Mouse (Mus musculus) embryonic facial prominence, embryonic 11.5 days (tissue): ENCODE data around the gene Man1a. TPM values are rescaled to one million over a fixed set of nuclear protein-coding genes. Genes with fewer than 3 reads are reported as not detected.

ENCODE experiments used
- ATAC-seq: fragments of 200-750 bp; cut with Nextera tagmentation; replicated peaks from 2 replicates; pipeline ENCODE4 v1.8.0; 2017; ENCODE audit warnings: low read depth; ENCODE audit not compliant: insufficient number of reproducible peaks, low FRiP score, low TSS enrichment
- DNase-seq: peaks from one replicate; pipeline ENCODE4 v3.0.0-alpha.2; 2015; ENCODE audit warnings: low spot score
- H3K27ac ChIP-seq: fragments of 300-500 bp; sonication (generic); replicated peaks from 2 replicates; pipeline ENCODE4 v1.5.1; 2014; ENCODE audit warnings: mild to moderate bottlenecking, low read depth, low read length, control low read depth
- H3K27me3 ChIP-seq: fragments of 300-500 bp; sonication (generic); 2 replicates; pipeline ENCODE4 v1.6.1; 2014; ENCODE audit warnings: mild to moderate bottlenecking, low read length, moderate library complexity, mixed read lengths; ENCODE audit not compliant: control insufficient read depth, insufficient read depth
- H3K36me3 ChIP-seq: fragments of 300-500 bp; sonication (generic); replicated peaks from 2 replicates; pipeline ENCODE4 v1.6.1; 2014; ENCODE audit warnings: low read depth, mild to moderate bottlenecking, low read length, moderate library complexity, mixed read lengths; ENCODE audit not compliant: control insufficient read depth, insufficient read depth
- H3K4me1 ChIP-seq: fragments of 300-500 bp; sonication (generic); 2 replicates; pipeline ENCODE4 v1.6.1; 2014; ENCODE audit warnings: low read length, mixed read lengths; ENCODE audit not compliant: control insufficient read depth, insufficient read depth
- H3K4me2 ChIP-seq: fragments of 300-500 bp; sonication (generic); 2 replicates; pipeline ENCODE4 v1.6.1; 2014; ENCODE audit warnings: low read depth, mild to moderate bottlenecking, control low read depth, low read length, moderate library complexity
- H3K4me3 ChIP-seq: fragments of 300-500 bp; sonication (generic); 2 replicates; pipeline ENCODE4 v1.5.1; 2014; ENCODE audit warnings: low read depth, low read length, control low read depth
- H3K9ac ChIP-seq: fragments of 300-500 bp; sonication (generic); replicated peaks from 2 replicates; pipeline ENCODE4 v1.6.1; 2014; ENCODE audit warnings: mild to moderate bottlenecking, control low read depth, low read length
- H3K9me3 ChIP-seq: fragments of 300-500 bp; sonication (generic); replicated peaks from 2 replicates; pipeline ENCODE4 v1.6.1; 2016; ENCODE audit warnings: mild to moderate bottlenecking, low read length, inconsistent platforms, mixed read lengths; ENCODE audit not compliant: control insufficient read depth
- WGBS: fragments of 180-500 bp; shearing (Covaris S2); extraction: QIAGEN DNeasy Blood & Tissue Kit; methylation state at CpG from one replicate; pipeline ENCODE4 v1.1.7; 2014; 5-methylcytosine and 5-hydroxymethylcytosine counted together
- polyA plus RNA-seq: library from polyadenylated mRNA; unstranded; fragments of >200 nt; fragmentation: Nextera tagmentation; extraction: Ambion mirVana; gene quantifications from 2 replicates; pipeline ENCODE4 v1.2.1, GENCODE M21; 2014

Gene Man1a
- polyA plus RNA-seq, 1 experiment from 2014 or later, result 3.1 TPM

GRCm38 (mm10) chr10:54089923-54090322, 13.5 kb upstream of the Man1a start:
- Histone ChIP-seq H3K36me3 (no peaks in the 10 kb centered on the region), H3K9ac (no peak overlapping the region), H3K4me1 (no peaks in the 10 kb centered on the region), H3K9me3 (no peaks in the 10 kb centered on the region), H3K27me3 (no peaks in the 10 kb centered on the region), H3K4me3 (no peak overlapping the region), H3K27ac (no peak overlapping the region), H3K4me2 (no peak overlapping the region)
- WGBS, result 92% methylated on average over 6 of the region's 6 CpGs
- no peak for DNase-seq
- ATAC-seq, result no peak

- no peak overlapping the region for H3K4me2 ChIP-seq
- ATAC-seq, result no peak
- H3K9me3 ChIP-seq, result no peaks in the 10 kb centered on the region
- no peak for DNase-seq
- no peaks in the 10 kb centered on the region for H3K27me3 ChIP-seq
- H3K4me1 ChIP-seq, result no peaks in the 10 kb centered on the region
- 92% methylated on average over 3 of the region's 3 CpGs for WGBS
- no peaks in the 10 kb centered on the region for H3K36me3 ChIP-seq
- no peak overlapping the region for H3K4me3 ChIP-seq
- no peak overlapping the region for H3K9ac ChIP-seq
- no peak overlapping the region for H3K27ac ChIP-seq
Measured at GRCm38 (mm10) chr10:54087346-54087745, 10.9 kb upstream of the Man1a start.

DNA sequence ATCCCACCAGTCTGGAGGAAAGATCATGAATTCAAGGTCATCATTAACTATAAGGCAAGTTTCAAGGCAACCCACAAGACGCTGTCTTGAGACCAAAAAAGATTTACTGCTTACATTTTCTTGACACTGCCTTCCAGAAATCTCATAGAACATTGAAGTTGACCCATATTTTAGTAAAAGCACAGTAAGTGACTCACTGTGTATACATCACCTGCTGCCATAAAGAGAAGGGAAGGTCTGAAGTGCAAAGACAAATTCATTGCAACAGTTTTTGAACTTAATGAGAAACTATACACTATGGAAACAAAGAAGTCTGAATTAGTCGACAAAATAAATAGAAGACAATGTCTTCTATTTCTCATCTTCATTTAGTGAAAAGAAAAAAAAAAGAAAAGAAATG, 8.7 kb upstream of the Man1a start:
- Histone ChIP-seq H3K4me1 (no peaks in the 10 kb centered on the region), H3K9me3 (no peaks in the 10 kb centered on the region), H3K4me2 (no peak overlapping the region), H3K4me3 (no peak overlapping the region), H3K36me3 (no peaks in the 10 kb centered on the region), H3K9ac (no peak overlapping the region), H3K27ac (no peak overlapping the region), H3K27me3 (no peaks in the 10 kb centered on the region)
- ATAC-seq (no peak), DNase-seq (no peak)
- 82% methylated on average over 2 of the region's 2 CpGs for WGBS

- H3K27me3 ChIP-seq, result no peaks in the 10 kb centered on the region
- 48% methylated on average over 3 of the region's 3 CpGs for whole genome bisulfite sequencing
Measured at GRCm38 (mm10) chr10:54077005-54077404, 596 bp upstream of the Man1a start.

DNA sequence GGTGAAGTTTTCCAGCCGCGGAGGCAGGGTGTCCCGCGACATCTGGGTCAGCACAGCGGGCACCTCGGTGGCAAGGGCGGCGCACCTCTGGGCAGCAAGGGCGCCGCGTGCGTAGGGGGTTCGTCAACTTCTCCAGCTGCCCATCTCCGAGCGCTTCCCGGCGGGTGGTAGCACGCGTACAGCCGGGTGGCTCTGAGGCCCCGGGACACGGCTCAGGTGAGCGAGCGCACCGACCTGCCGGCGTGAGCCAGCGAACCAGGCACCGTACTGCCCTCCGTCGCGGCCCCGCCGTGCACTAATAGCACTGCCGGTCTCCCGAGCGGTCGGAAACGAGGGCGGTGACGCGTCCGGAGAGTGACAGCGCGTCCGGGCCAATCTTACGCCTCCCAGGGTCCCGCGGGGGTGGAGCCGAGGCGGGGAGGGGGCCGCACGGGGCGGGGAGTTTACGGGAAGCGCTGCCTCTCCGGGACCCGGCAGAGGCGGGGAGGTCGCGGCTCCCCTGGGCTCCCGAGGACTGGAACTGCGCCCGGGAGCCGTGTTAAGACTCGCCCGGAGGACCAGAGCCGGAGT, 883 bp downstream of the Man1a start:
- Histone ChIP-seq H3K4me2 (peak overlapping the region; percentile 99), H3K9ac (peak overlapping the region; percentile 51), H3K36me3 (no peaks in the 10 kb centered on the region), H3K27me3 (no peaks in the 10 kb centered on the region), H3K4me1 (no peaks in the 10 kb centered on the region; the same call in 1 of the 2 replicates), H3K9me3 (no peaks in the 10 kb centered on the region), H3K4me3 (peak overlapping the region; percentile 74), H3K27ac (no peak overlapping the region)
- ATAC-seq, result peak; percentile 97
- under 1% methylated on average over 48 of the region's 68 CpGs for WGBS
- peak; percentile 91 for DNase-seq

More at GRCm38 (mm10) chr10:54077005-54077404, 596 bp upstream of the Man1a start:
- Histone ChIP-seq H3K36me3 (no peaks in the 10 kb centered on the region), H3K4me3 (no peak overlapping the region), H3K27ac (no peak overlapping the region), H3K9ac (no peak overlapping the region), H3K9me3 (no peaks in the 10 kb centered on the region), H3K4me1 (no peaks in the 10 kb centered on the region; the same call in 1 of the 2 replicates), H3K4me2 (no peak overlapping the region)
- ATAC-seq, result no peak
- no peak for DNase-seq

GRCm38 (mm10) chr10:54074609-54075421, 1.6 kb downstream of the Man1a start:
- DNase-seq (peak; percentile 57), ATAC-seq (peak; percentile 45)
- Histone ChIP-seq H3K9ac (peak overlapping the region; percentile 51), H3K4me2 (peak overlapping the region; percentile 99), H3K9me3 (no peaks in the 10 kb centered on the region), H3K27ac (no peak overlapping the region), H3K4me3 (peak overlapping the region; percentile 74), H3K36me3 (no peaks in the 10 kb centered on the region), H3K4me1 (no peaks in the 10 kb centered on the region; the same call in 1 of the 2 replicates), H3K27me3 (no peaks in the 10 kb centered on the region)
- under 1% methylated on average over 72 of the region's 73 CpGs for WGBS

DNA sequence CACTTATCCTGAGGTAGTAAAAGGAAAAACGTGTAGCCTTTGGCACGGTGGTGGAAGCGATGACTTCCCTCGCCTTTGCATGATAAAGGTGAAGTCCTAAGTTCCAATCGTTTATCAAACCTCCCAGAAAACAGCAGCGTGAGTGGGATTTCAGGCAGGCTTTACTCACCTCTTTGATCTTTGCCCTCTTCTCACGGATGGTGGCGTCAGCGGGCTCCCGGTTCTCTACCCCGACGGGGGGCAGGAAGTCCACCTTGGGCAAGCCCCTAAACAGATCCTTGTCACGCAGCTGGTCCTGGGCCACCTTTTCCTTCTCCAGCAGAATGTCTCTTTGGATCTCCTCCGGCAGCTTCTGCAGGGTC, 2.2 kb downstream of the Man1a start:
- Histone ChIP-seq H3K4me2 (peak overlapping the region; percentile 99), H3K27me3 (no peaks in the 10 kb centered on the region), H3K36me3 (no peaks in the 10 kb centered on the region), H3K4me3 (peak overlapping the region; percentile 74), H3K9ac (peak overlapping the region; percentile 51), H3K9me3 (no peaks in the 10 kb centered on the region), H3K27ac (no peak overlapping the region), H3K4me1 (no peaks in the 10 kb centered on the region; the same call in 1 of the 2 replicates)
- DNase-seq (no peak), ATAC-seq (no peak)
- WGBS, result under 1% methylated on average over 14 of the region's 14 CpGs

GRCm38 (mm10) chr10:54073641-54074203, 2.7 kb downstream of the Man1a start:
- no peaks in the 10 kb centered on the region for H3K36me3 ChIP-seq
- no peaks in the 10 kb centered on the region; the same call in 1 of the 2 replicates for H3K4me1 ChIP-seq
- no peaks in the 10 kb centered on the region for H3K9me3 ChIP-seq
- DNase-seq, result peak; percentile 28
- peak overlapping the region; percentile 74 for H3K4me3 ChIP-seq
- peak overlapping the region; percentile 99 for H3K4me2 ChIP-seq
- no peak overlapping the region for H3K27ac ChIP-seq
- WGBS, result 64% methylated on average over 6 of the region's 6 CpGs
- H3K9ac ChIP-seq, result no peak overlapping the region; the same call in 1 of the 2 replicates
- ATAC-seq, result no peak
- no peaks in the 10 kb centered on the region for H3K27me3 ChIP-seq
